Mouse (Mus musculus) left cerebral cortex, postnatal 36 days (tissue): ENCODE results near the gene Ubqln4. TPM values are rescaled to one million over a fixed set of nuclear protein-coding genes. Genes with fewer than 3 reads are reported as not detected.

ENCODE experiments used
- DNase-seq, 2 experiments: peaks; one replicate each; pipeline ENCODE4 v3.0.0; 2021 to 2022; ENCODE audit warnings: low spot score in 2 of 2, mixed read lengths in 1 of 2
- intact Hi-C: fragments of 180-260 bp; cut with DNase I; formaldehyde crosslinking; loops from one replicate; pipeline ENCODE4 v1.15.1; 2025
- microRNA-seq: library from miRNA; unstranded; fragments of <30 nt; microRNA quantifications from one replicate; pipeline ENCODE4 v1.2.0, GENCODE M21; 2022
- total RNA-seq, 2 experiments: library from RNA; stranded (reverse); gene quantifications; 2 replicates each; pipeline ENCODE4 v1.2.3; 2021

Gene Ubqln4
- total RNA-seq, 2 experiments from 2014 or later = 129 to 137 TPM

DNA sequence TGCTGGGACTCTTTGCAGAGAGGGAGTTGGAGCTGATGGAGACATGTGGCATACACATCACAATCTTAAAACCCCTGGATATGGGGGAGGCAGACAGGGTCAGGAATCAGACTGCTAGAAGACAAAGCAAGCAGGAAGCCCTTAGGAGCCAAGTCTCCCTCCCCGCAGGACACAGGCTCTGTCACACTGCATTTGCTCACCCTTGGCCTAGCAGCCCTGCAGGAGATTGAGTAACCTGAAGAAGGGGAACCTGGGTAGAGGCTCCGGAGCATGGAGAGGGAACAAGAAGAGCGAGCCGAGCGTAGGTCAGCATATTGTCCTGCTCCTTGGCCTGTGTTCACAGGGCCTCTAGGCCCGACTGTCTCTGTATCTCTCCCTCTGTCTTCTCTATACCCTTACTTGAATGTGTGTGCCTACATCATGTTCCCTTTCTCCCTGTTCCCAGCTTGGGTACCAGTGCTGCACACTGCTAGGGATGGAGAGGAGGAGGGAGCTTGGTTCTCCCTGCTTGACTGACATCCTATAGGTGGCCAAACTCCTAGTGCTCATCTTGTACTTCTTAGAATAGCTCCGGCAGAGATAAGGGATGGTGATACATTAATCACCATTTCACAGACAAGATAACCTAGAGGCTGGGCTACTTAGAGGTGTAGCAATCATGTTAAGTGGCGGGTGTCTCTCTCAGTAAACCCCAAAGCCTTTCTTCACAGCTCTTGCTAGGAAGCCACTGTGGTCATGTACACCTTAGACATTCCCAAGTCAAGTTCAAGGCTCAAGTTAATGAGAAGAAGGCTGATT lies 64.7 kb downstream of the Ubqln4 start:
- no peak for DNase-seq
- intact Hi-C loops = no loop called here

Small RNA genes within 50 kb of the gene (microRNA-seq; reads per million reads assigned to microRNA genes)
- gene Mir1905 = not detected

Other genes with a start within 250 kb of the Ubqln4 start
- 100 to 1,000 TPM in 1 of 2 experiments, 10 to 100 TPM in 1; 90.8 to 101 TPM for gene Glmp, start 228.7 kb upstream of the Ubqln4 start, total RNA-seq
- gene Tmem79, start 217.6 kb upstream of the Ubqln4 start, total RNA-seq = 1 to 10 TPM in 1 of 2 experiments, under 1 TPM in 1; 0.41 to 1.8 TPM
- gene Smg5, start 217.5 kb upstream of the Ubqln4 start, total RNA-seq = 10 to 100 TPM; 68.3 to 82.9 TPM
- gene Paqr6, start 189.2 kb upstream of the Ubqln4 start, total RNA-seq = 1 to 10 TPM; 6.9 to 8.4 TPM
- 1 to 10 TPM in 1 of 2 experiments, not detected in 1; 1.8 TPM for gene Bglap3, start 181.0 kb upstream of the Ubqln4 start, total RNA-seq
- 1 to 10 TPM; 2.6 to 2.7 TPM for gene Bglap2, start 175.1 kb upstream of the Ubqln4 start, total RNA-seq
- 1 to 10 TPM in 1 of 2 experiments, not detected in 1; 1.8 TPM for gene Bglap, start 169.3 kb upstream of the Ubqln4 start, total RNA-seq
- gene Pmf1, start 143.4 kb upstream of the Ubqln4 start, total RNA-seq = 1 to 10 TPM; 6.0 to 7.3 TPM
- gene Slc25a44, start 128.6 kb upstream of the Ubqln4 start, total RNA-seq = 10 to 100 TPM; 77.1 to 84.0 TPM
- gene Sema4a, start 92.6 kb upstream of the Ubqln4 start, total RNA-seq = 10 to 100 TPM; 52.2 to 66.7 TPM
- gene Lmna, start 43.8 kb upstream of the Ubqln4 start, total RNA-seq = 10 to 100 TPM; 47.1 to 57.3 TPM
- 1 to 10 TPM; 2.6 to 2.9 TPM for gene Mex3a, start 21.4 kb upstream of the Ubqln4 start, total RNA-seq
- gene Rab25, start 5.5 kb upstream of the Ubqln4 start, total RNA-seq = not detected
- gene Lamtor2, start 684 bp upstream of the Ubqln4 start, total RNA-seq = 100 to 1,000 TPM; 103 to 106 TPM
- gene Ssr2, start 22.1 kb downstream of the Ubqln4 start, total RNA-seq = 10 to 100 TPM; 90.4 to 94.5 TPM
- 100 to 1,000 TPM; 250 to 281 TPM for gene Arhgef2, start 52.2 kb downstream of the Ubqln4 start, total RNA-seq
- gene Rxfp4, start 99.4 kb downstream of the Ubqln4 start, total RNA-seq = not detected
- 10 to 100 TPM; 42.4 to 63.2 TPM for gene Khdc4, start 132.0 kb downstream of the Ubqln4 start, total RNA-seq
- gene Rit1, start 163.1 kb downstream of the Ubqln4 start, total RNA-seq = 10 to 100 TPM; 47.9 to 51.3 TPM
- gene Syt11, start 221.4 kb downstream of the Ubqln4 start, total RNA-seq = 100 to 1,000 TPM; 498 to 620 TPM